Mouse (Mus musculus) kidney, adult 2 months (tissue): ENCODE data around the gene Polr2m.

Source experiments
- CTCF ChIP-seq: fragments of 200-500 bp; conservative IDR thresholded peaks from 2 replicates; pipeline ENCODE4 v1.5.1; 2011; ENCODE audit warnings: low read depth, mild to moderate bottlenecking, control low read depth, low read length, moderate library complexity, mixed read lengths; ENCODE audit not compliant: insufficient read depth, insufficient read length
- POLR2A ChIP-seq: fragments of 200-500 bp; IDR thresholded peaks from one replicate; pipeline ENCODE4 v1.6.1; 2011; ENCODE audit warnings: low read depth, low read length, control low read depth

DNA sequence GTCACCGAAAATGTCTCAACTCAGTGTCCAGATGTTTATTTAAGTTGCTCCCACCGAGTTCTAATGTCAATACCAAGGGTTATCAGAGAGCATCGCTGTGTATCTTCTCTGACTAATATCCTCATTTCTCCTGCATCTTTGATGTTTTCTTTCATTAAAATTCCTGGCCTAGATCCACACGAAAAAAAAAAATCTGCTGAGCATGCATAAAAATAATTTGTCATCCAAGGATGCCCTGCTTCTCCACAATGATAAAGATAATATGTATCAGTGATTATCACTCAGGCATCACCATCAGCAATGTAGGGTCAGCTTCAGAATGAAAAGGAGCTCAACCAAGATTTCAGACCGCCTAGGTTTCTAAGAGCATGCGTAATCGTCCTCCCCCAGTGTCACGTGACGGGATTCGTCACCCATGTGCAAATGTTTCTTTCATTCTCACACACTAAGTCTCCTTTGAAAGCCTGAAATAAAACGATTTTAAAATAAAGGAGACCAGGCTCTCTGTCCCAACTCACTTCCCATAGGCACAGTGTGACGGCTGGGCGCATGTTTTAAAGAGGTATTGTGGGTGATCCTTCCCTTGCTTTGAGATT, 22.6 kb downstream of the Polr2m start:
- TF ChIP-seq CTCF (no peak), POLR2A (no peak)
